Mouse (Mus musculus): ENCODE data around the gene Pfkfb2. TPM values are rescaled to one million over a fixed set of nuclear protein-coding genes. Genes with fewer than 3 reads are reported as not detected.
A peak's percentile ranks its signal among the peaks of the same experiment; 100 is the strongest.

Gene Pfkfb2
- polyA plus RNA-seq, 1 experiment: 9.6 TPM

- WGBS: 90% methylated on average over 5 of the region's 5 CpGs
Measured at GRCm38 (mm10) chr1:130744961-130745360, 15.9 kb upstream of the Pfkfb2 start.

DNA sequence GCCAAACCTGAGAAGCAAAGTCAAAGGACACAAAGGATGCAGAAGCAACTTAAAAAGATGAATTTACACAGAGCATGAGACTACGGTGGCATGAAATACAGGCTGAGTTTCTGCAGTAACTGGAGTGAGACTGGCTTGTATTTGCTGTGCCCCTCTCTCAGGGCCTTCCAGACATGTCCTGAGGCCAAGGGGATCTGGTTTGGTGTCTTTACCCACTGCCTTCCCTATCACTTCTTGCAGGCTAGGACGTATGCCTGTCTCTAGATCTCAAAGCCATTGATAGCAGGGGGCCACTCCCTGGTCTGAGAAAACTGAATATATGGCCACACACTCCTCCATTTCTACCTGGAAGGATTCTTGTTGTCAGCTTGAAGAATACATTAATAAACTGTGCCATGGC is 15.2 kb upstream of the Pfkfb2 start:
- H3K27me3 ChIP-seq (ENCODE audit: control insufficient read depth, insufficient read depth, low read length): no peaks in the 10 kb centered on the region
- H3K4me3 ChIP-seq (ENCODE audit: low read depth, low read length): no peak overlapping the region
- TF ChIP-seq CTCF (IDR thresholded peaks at IDR 0.05; ENCODE audit: extremely low read depth, insufficient read length, insufficient replicate concordance, low read depth, low read length) (no peak), POLR2A (IDR thresholded peaks at IDR 0.05; ENCODE audit: low read depth, low read length) (no peak)
- H3K27ac ChIP-seq (ENCODE audit: insufficient read depth, low read depth, low read length): no peak overlapping the region
- H3K36me3 ChIP-seq (ENCODE audit: control insufficient read depth, insufficient read depth, low read length): peaks cover 50% of the 10 kb centered on the region
- 53% methylated on average over 2 of the region's 2 CpGs for WGBS
- peaks cover 26% of the 10 kb centered on the region for H3K4me1 ChIP-seq (ENCODE audit: control insufficient read depth, insufficient read depth, insufficient read length, low read length)

More at GRCm38 (mm10) chr1:130744961-130745360, 15.9 kb upstream of the Pfkfb2 start:
- Histone ChIP-seq H3K36me3 (ENCODE audit: control insufficient read depth, insufficient read depth, low read length) (peaks cover 49% of the 10 kb centered on the region), H3K27ac (ENCODE audit: insufficient read depth, low read depth, low read length) (no peak overlapping the region), H3K4me1 (ENCODE audit: control insufficient read depth, insufficient read depth, insufficient read length, low read length) (peaks cover 24% of the 10 kb centered on the region), H3K27me3 (ENCODE audit: control insufficient read depth, insufficient read depth, low read length) (no peaks in the 10 kb centered on the region), H3K4me3 (ENCODE audit: low read depth, low read length) (no peak overlapping the region)
- no peak for TF ChIP-seq CTCF (IDR thresholded peaks at IDR 0.05; ENCODE audit: extremely low read depth, insufficient read length, insufficient replicate concordance, low read depth, low read length)

DNA sequence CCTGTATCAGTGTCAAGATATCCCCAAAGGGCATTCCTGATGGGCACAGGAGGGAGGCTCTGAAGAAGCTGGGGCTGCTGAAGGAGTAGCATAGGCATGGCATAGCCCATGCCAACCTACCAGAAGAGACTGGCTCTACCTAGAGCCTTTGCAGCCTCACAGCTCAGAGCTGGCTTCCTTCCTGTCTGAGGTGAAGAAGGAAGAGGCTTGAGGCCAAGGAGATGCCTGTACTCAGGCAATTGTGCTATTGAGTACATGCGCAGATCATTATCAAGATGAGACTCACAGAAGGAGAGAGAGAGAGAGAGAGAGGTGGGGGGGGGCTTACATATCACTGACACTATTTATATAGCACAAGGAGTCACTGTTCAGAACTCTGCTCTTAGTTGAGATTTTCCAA is 14.7 kb upstream of the Pfkfb2 start:
- Histone ChIP-seq H3K36me3 (ENCODE audit: control insufficient read depth, insufficient read depth, low read length) (peaks cover 50% of the 10 kb centered on the region), H3K4me3 (ENCODE audit: low read depth, low read length) (no peak overlapping the region), H3K4me1 (ENCODE audit: control insufficient read depth, insufficient read depth, insufficient read length, low read length) (peaks cover 26% of the 10 kb centered on the region), H3K27ac (ENCODE audit: insufficient read depth, low read depth, low read length) (no peak overlapping the region), H3K27me3 (ENCODE audit: control insufficient read depth, insufficient read depth, low read length) (no peaks in the 10 kb centered on the region)
- no peak for TF ChIP-seq POLR2A (IDR thresholded peaks at IDR 0.05; ENCODE audit: low read depth, low read length)
- no peak for TF ChIP-seq CTCF (IDR thresholded peaks at IDR 0.05; ENCODE audit: extremely low read depth, insufficient read length, insufficient replicate concordance, low read depth, low read length)
- 18% methylated on average over 1 of the region's 1 CpGs for WGBS

GRCm38 (mm10) chr1:130742201-130742600 is 13.1 kb upstream of the Pfkfb2 start:
- no peaks in the 10 kb centered on the region for H3K27me3 ChIP-seq (ENCODE audit: control insufficient read depth, insufficient read depth, low read length)
- TF ChIP-seq CTCF (IDR thresholded peaks at IDR 0.05; ENCODE audit: extremely low read depth, insufficient read length, insufficient replicate concordance, low read depth, low read length): no peak
- no peak for TF ChIP-seq POLR2A (IDR thresholded peaks at IDR 0.05; ENCODE audit: low read depth, low read length)
- WGBS: 95% methylated on average over 7 of the region's 7 CpGs
- H3K27ac ChIP-seq (ENCODE audit: insufficient read depth, low read depth, low read length): no peak overlapping the region
- peaks cover 36% of the 10 kb centered on the region for H3K4me1 ChIP-seq (ENCODE audit: control insufficient read depth, insufficient read depth, insufficient read length, low read length)
- H3K4me3 ChIP-seq (ENCODE audit: low read depth, low read length): no peak overlapping the region
- peaks cover 59% of the 10 kb centered on the region for H3K36me3 ChIP-seq (ENCODE audit: control insufficient read depth, insufficient read depth, low read length)

GRCm38 (mm10) chr1:130740781-130741720 is 12.0 kb upstream of the Pfkfb2 start:
- Histone ChIP-seq H3K4me3 (ENCODE audit: low read depth, low read length) (no peak overlapping the region), H3K36me3 (ENCODE audit: control insufficient read depth, insufficient read depth, low read length) (peaks cover 61% of the 10 kb centered on the region), H3K27ac (ENCODE audit: insufficient read depth, low read depth, low read length) (peak overlapping the region; percentile 58), H3K27me3 (ENCODE audit: control insufficient read depth, insufficient read depth, low read length) (no peaks in the 10 kb centered on the region), H3K4me1 (ENCODE audit: control insufficient read depth, insufficient read depth, insufficient read length, low read length) (peaks cover 38% of the 10 kb centered on the region)
- WGBS: 33% methylated on average over 15 of the region's 15 CpGs
- TF ChIP-seq CTCF (IDR thresholded peaks at IDR 0.05; ENCODE audit: extremely low read depth, insufficient read length, insufficient replicate concordance, low read depth, low read length): no peak
- no peak for TF ChIP-seq POLR2A (IDR thresholded peaks at IDR 0.05; ENCODE audit: low read depth, low read length)

- Histone ChIP-seq H3K36me3 (ENCODE audit: control insufficient read depth, insufficient read depth, low read length) (peaks cover 64% of the 10 kb centered on the region), H3K4me3 (ENCODE audit: low read depth, low read length) (no peak overlapping the region), H3K4me1 (ENCODE audit: control insufficient read depth, insufficient read depth, insufficient read length, low read length) (peaks cover 45% of the 10 kb centered on the region), H3K27ac (ENCODE audit: insufficient read depth, low read depth, low read length) (peak overlapping the region; percentile 58), H3K27me3 (ENCODE audit: control insufficient read depth, insufficient read depth, low read length) (no peaks in the 10 kb centered on the region)
- 35% methylated on average over 4 of the region's 4 CpGs for WGBS
- TF ChIP-seq CTCF (IDR thresholded peaks at IDR 0.05; ENCODE audit: extremely low read depth, insufficient read length, insufficient replicate concordance, low read depth, low read length) (no peak), POLR2A (IDR thresholded peaks at IDR 0.05; ENCODE audit: low read depth, low read length) (no peak)
Measured at GRCm38 (mm10) chr1:130740227-130740648, 11.2 kb upstream of the Pfkfb2 start.

GRCm38 (mm10) chr1:130739636-130740035 is 10.6 kb upstream of the Pfkfb2 start:
- TF ChIP-seq POLR2A (IDR thresholded peaks at IDR 0.05; ENCODE audit: low read depth, low read length) (no peak), CTCF (IDR thresholded peaks at IDR 0.05; ENCODE audit: extremely low read depth, insufficient read length, insufficient replicate concordance, low read depth, low read length) (no peak)
- Histone ChIP-seq H3K4me3 (ENCODE audit: low read depth, low read length) (no peak overlapping the region), H3K27me3 (ENCODE audit: control insufficient read depth, insufficient read depth, low read length) (no peaks in the 10 kb centered on the region), H3K27ac (ENCODE audit: insufficient read depth, low read depth, low read length) (peak overlapping the region; percentile 70), H3K4me1 (ENCODE audit: control insufficient read depth, insufficient read depth, insufficient read length, low read length) (peaks cover 46% of the 10 kb centered on the region), H3K36me3 (ENCODE audit: control insufficient read depth, insufficient read depth, low read length) (peaks cover 61% of the 10 kb centered on the region)
- WGBS: 24% methylated on average over 3 of the region's 3 CpGs

Data from small intestine, adult 2 months (tissue).